Mouse (Mus musculus) kidney, adult 2 months (tissue): ENCODE data around the gene Manba. TPM values are rescaled to one million over a fixed set of nuclear protein-coding genes. Genes with fewer than 3 reads are reported as not detected.
"Not testable (repeated sequence)": the region's sequence is repeated elsewhere in the genome, so short reads cannot be mapped to it uniquely, and the experiment has no call there.

ENCODE experiments used
- DNase-seq: peaks from one replicate; pipeline ENCODE4 v3.0.0; 2021
- H3K27ac ChIP-seq: fragments of 200-500 bp; 2 replicates; pipeline ENCODE4 v1.5.1; 2012; ENCODE audit warnings: low read depth, low read length, control low read depth, inconsistent platforms; ENCODE audit not compliant: insufficient read depth
- H3K27me3 ChIP-seq: fragments of 200-500 bp; replicated peaks from 2 replicates; pipeline ENCODE4 v1.6.1; 2012; ENCODE audit warnings: mild to moderate bottlenecking, moderate library complexity, low read length, inconsistent platforms; ENCODE audit not compliant: control insufficient read depth, insufficient read depth
- H3K36me3 ChIP-seq: fragments of 200-500 bp; 2 replicates; pipeline ENCODE4 v1.6.1; 2012; ENCODE audit warnings: mild to moderate bottlenecking, moderate library complexity, low read length, inconsistent platforms; ENCODE audit not compliant: control insufficient read depth, insufficient read depth
- H3K4me1 ChIP-seq: fragments of 200-500 bp; 2 replicates; pipeline ENCODE4 v1.6.1; 2011; ENCODE audit warnings: low read length; ENCODE audit not compliant: control insufficient read depth, insufficient read depth
- H3K4me3 ChIP-seq: fragments of 200-500 bp; 2 replicates; pipeline ENCODE4 v1.5.1; 2011; ENCODE audit warnings: mild to moderate bottlenecking, low read depth, low read length, control low read depth; ENCODE audit not compliant: insufficient read depth
- CTCF ChIP-seq: fragments of 200-500 bp; conservative IDR thresholded peaks from 2 replicates; pipeline ENCODE4 v1.5.1; 2011; ENCODE audit warnings: low read depth, mild to moderate bottlenecking, control low read depth, low read length, moderate library complexity, mixed read lengths; ENCODE audit not compliant: insufficient read depth, insufficient read length
- POLR2A ChIP-seq: fragments of 200-500 bp; IDR thresholded peaks from one replicate; pipeline ENCODE4 v1.6.1; 2011; ENCODE audit warnings: low read depth, low read length, control low read depth
- WGBS: fragments of 180-500 bp; shearing (Covaris S2); methylation state at CpG from one replicate; pipeline ENCODE4 v1.1.7; 2018; 5-methylcytosine and 5-hydroxymethylcytosine counted together
- polyA plus RNA-seq: library from polyadenylated mRNA; depleted of rRNA; stranded (reverse); fragments of >200 nt; gene quantifications from 2 replicates; pipeline ENCODE4 v1.2.3, GENCODE M21; 2012

Manba gene
- polyA plus RNA-seq, 1 experiment = 25.8 TPM

- Histone ChIP-seq H3K27me3 (no peaks in the 10 kb centered on the region), H3K4me1 (peaks cover 24% of the 10 kb centered on the region), H3K4me3 (peak overlapping the region; percentile 85), H3K36me3 (no peaks in the 10 kb centered on the region), H3K27ac (peak overlapping the region; percentile 80)
- WGBS = 2% methylated on average over 9 of the region's 9 CpGs
- TF ChIP-seq POLR2A = no peak
- TF ChIP-seq CTCF = no peak
- DNase-seq = no peak
These were observed 460 bp downstream of the Manba start for GRCm38 (mm10) chr3:135485900-135486241.

DNA sequence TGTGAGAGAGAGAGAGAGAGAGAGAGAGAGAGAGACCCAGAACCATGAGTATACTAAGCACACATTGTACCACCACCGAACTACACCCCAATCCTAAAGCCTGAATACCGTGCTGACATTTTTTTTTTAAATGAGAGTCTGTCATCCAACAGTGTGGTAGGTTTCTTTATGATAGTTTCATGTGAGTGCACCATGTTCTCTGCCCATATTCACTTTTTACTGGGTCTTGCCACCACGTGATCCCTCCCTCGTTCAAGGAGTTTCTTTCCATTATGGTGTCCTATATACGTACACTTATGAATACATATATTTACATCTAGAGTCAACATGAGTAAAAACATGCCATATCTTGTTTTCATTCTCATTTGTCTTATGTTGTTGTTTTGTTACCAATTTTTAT, 940 bp downstream of the Manba start:
- DNase-seq = no peak
- no peak for TF ChIP-seq POLR2A
- no peak for TF ChIP-seq CTCF
- H3K27me3 ChIP-seq = no peaks in the 10 kb centered on the region
- peaks cover 25% of the 10 kb centered on the region for H3K4me1 ChIP-seq
- H3K36me3 ChIP-seq = no peaks in the 10 kb centered on the region
- 48% methylated on average over 5 of the region's 5 CpGs for WGBS
- peak overlapping the region; percentile 85 for H3K4me3 ChIP-seq
- H3K27ac ChIP-seq = peak overlapping the region; percentile 80

DNA sequence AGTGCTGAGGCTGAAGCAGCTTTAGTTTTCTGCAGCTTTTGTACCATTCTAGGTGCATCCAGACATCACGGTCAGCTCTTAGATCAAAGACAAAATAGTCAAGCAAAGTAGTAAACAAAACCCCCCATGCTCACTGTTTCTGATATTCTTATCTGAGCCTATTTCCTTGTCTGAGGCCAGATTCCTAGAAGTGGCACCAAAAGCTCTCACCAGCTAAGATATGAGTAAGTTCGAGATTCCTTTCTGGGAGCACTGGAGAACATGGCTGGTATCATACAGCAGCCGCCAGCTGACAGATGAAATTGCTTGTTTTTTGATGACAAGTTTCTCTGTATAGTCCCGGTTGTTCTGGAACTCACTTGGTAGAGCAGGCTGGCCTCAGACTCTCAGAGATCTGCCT, 2.4 kb downstream of the Manba start:
- WGBS = 89% methylated on average over 4 of the region's 4 CpGs

DNA sequence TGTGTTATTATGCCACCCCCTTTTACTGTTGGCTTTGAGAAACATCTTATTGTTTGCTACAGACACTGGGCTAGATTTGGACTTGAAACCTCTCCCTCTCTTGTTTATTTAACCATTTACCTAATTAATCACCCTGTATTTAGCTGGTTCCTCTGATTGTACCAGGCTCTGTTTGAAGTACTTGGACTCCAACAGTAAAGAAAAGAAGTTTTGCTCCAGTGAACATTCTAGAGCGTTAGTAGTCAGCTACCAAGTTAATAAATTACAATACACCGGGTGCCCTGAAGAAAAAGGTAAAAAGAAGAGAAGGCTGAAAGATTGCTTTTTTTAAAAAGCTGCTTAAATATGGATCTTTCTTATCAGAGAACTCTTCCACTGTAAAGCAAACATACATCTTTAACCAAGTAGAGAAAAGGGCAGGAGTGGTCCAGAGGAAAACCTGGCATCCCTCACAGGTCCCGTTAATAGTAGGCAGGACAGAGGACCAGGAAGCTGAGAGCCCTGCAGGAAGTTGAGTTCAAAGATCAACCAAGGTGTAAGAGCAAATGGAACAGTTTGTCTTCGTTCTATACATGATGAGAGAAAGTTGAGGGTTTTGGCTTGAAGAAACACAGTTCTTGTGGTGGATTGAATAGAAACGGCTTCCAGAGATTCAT, 4.6 kb downstream of the Manba start:
- WGBS = 34% methylated on average over 5 of the region's 5 CpGs
- TF ChIP-seq POLR2A (no peak), CTCF (no peak)
- Histone ChIP-seq H3K27me3 (no peaks in the 10 kb centered on the region), H3K4me3 (no peak overlapping the region), H3K36me3 (no peaks in the 10 kb centered on the region), H3K27ac (peak overlapping the region; percentile 92), H3K4me1 (peaks cover 21% of the 10 kb centered on the region)
- DNase-seq = peak; percentile 83

More for the DNA sequence above, 2.4 kb downstream of the Manba start:
- no peaks in the 10 kb centered on the region for H3K36me3 ChIP-seq
- H3K4me1 ChIP-seq = peaks cover 24% of the 10 kb centered on the region
- no peak for TF ChIP-seq CTCF
- no peak for TF ChIP-seq POLR2A
- H3K27ac ChIP-seq = peak overlapping the region; percentile 36
- no peak for DNase-seq
- no peaks in the 10 kb centered on the region for H3K27me3 ChIP-seq
- no peak overlapping the region for H3K4me3 ChIP-seq

- TF ChIP-seq CTCF (no peak), POLR2A (no peak)
- H3K27me3 ChIP-seq = no peaks in the 10 kb centered on the region
- H3K4me1 ChIP-seq = peaks cover 21% of the 10 kb centered on the region
- H3K27ac ChIP-seq = peak overlapping the region; percentile 92
- no peaks in the 10 kb centered on the region for H3K36me3 ChIP-seq
- peak; percentile 58 for DNase-seq
- 49% methylated on average over 6 of the region's 6 CpGs for WGBS
- H3K4me3 ChIP-seq = no peak overlapping the region
These were observed 5.7 kb downstream of the Manba start for GRCm38 (mm10) chr3:135491102-135491501.

DNA sequence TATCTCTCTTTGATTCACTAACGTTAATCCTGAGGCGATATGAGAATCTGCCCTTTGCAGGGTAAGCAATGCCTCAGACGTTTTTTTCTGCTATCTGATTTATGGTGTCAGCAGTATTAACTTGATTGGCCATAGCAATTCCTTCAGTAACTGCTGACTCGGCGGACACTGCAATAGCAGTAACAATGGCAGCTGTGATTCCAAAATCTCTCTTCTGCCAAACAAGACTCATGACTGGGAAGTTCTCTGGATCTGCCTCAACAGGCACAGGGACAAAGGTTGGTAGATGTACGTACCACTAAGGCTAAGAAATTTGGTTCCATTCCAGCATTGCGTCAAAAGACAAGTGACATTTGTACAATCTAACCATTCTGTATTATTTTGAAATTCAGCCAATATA, 7.9 kb downstream of the Manba start:
- H3K36me3 ChIP-seq, H3K27me3 ChIP-seq, H3K4me3 ChIP-seq: not testable (repeated sequence)
- peak overlapping the region; percentile 56; the same call in 1 of the 2 replicates for H3K27ac ChIP-seq
- DNase-seq = peak; percentile 81
- 52% methylated on average over 7 of the region's 7 CpGs for WGBS
- peaks cover 21% of the 10 kb centered on the region for H3K4me1 ChIP-seq

DNA sequence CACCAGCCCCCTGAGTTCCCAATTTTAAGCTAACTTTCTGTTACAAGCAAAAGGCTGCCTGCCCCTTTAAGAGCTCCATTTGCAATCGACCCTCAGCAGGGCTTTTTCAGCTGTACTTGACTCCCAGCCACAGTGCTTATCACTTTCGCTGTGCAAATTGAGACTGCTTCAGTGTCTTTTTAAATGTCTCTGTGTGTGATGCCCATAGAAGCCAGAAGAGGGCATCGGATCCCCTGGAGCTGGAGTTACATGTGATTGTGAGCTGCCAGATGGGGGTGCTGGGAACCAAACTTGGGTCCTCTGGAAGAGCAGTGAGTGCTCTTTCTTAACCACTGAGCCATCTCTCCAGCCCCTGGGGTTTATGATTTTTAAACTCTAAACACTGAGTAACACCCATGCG, 12.5 kb downstream of the Manba start:
- not testable (repeated sequence) for H3K4me1 ChIP-seq, H3K27me3 ChIP-seq, H3K4me3 ChIP-seq, DNase-seq, H3K36me3 ChIP-seq, H3K27ac ChIP-seq
- 94% methylated on average over 4 of the region's 4 CpGs for WGBS

DNA sequence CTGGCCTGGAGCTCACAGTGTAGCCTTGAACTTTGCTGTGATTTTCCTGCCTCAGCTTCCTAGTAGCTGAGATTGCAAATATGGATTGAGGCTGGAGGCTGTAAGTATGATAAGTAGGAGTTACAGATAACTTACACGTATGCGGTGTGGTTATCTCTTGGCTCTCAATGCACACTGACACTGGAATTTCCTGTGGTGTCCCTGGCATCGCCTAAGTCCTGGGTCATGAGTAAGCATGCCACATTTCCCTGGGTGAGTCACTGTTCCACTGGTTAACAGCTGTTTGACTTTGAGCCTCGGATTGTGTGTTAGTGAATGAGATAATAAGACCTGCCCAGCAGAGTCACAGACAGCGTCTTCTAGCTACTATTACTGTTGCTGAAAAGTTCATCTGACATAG, 13.5 kb downstream of the Manba start:
- no peaks in the 10 kb centered on the region for H3K27me3 ChIP-seq
- H3K36me3 ChIP-seq = no peaks in the 10 kb centered on the region
- peak; percentile 35 for DNase-seq
- H3K4me1 ChIP-seq = peaks cover 5% of the 10 kb centered on the region; the same call in 1 of the 2 replicates
- H3K27ac ChIP-seq = no peak overlapping the region
- TF ChIP-seq POLR2A (no peak), CTCF (no peak)
- 61% methylated on average over 5 of the region's 5 CpGs for WGBS
- H3K4me3 ChIP-seq = no peak overlapping the region
